Mouse (Mus musculus): ENCODE measurements around the gene Fndc3b. TPM values are rescaled to one million over a fixed set of nuclear protein-coding genes. Genes with fewer than 3 reads are reported as not detected.

Gene Fndc3b
- polyA plus RNA-seq, 1 experiment from 2014 or later: 20.3 TPM

GRCm38 (mm10) chr3:27523176-27523936 is 187.8 kb downstream of the Fndc3b start:
- Histone ChIP-seq H3K27ac (no peak overlapping the region), H3K4me2 (no peak overlapping the region), H3K4me1 (replicated peaks) (peaks cover 28% of the 10 kb centered on the region), H3K27me3 (peaks cover 6% of the 10 kb centered on the region), H3K9ac (replicated peaks) (no peak overlapping the region), H3K4me3 (replicated peaks) (no peak overlapping the region), H3K9me3 (no peaks in the 10 kb centered on the region), H3K36me3 (peaks cover 6% of the 10 kb centered on the region; the same call in 1 of the 2 replicates)
- ATAC-seq (ENCODE audit: insufficient number of reproducible peaks, insufficient read depth, low FRiP score, low TSS enrichment, low read depth): no peak
- 80% methylated on average over 12 of the region's 12 CpGs for WGBS

- Histone ChIP-seq H3K36me3 (no peaks in the 10 kb centered on the region), H3K27me3 (peaks cover 6% of the 10 kb centered on the region), H3K4me1 (replicated peaks) (peaks cover 39% of the 10 kb centered on the region), H3K27ac (no peak overlapping the region), H3K4me3 (replicated peaks) (no peak overlapping the region), H3K9me3 (no peaks in the 10 kb centered on the region), H3K4me2 (no peak overlapping the region), H3K9ac (replicated peaks) (no peak overlapping the region)
- no peak for ATAC-seq (ENCODE audit: insufficient number of reproducible peaks, insufficient read depth, low FRiP score, low TSS enrichment, low read depth)
- WGBS: 27% methylated on average over 6 of the region's 6 CpGs
Measured at GRCm38 (mm10) chr3:27520391-27520790, 190.7 kb downstream of the Fndc3b start.

- H3K27ac ChIP-seq: no peak overlapping the region
- no peak overlapping the region for H3K4me2 ChIP-seq
- H3K4me3 ChIP-seq (replicated peaks): no peak overlapping the region
- 94% methylated on average over 6 of the region's 6 CpGs for WGBS
- ATAC-seq (ENCODE audit: insufficient number of reproducible peaks, insufficient read depth, low FRiP score, low TSS enrichment, low read depth): no peak
- no peaks in the 10 kb centered on the region for H3K9me3 ChIP-seq
- peaks cover 31% of the 10 kb centered on the region for H3K4me1 ChIP-seq (replicated peaks)
- no peaks in the 10 kb centered on the region for H3K36me3 ChIP-seq
- peaks cover 6% of the 10 kb centered on the region for H3K27me3 ChIP-seq
- no peak overlapping the region for H3K9ac ChIP-seq (replicated peaks)
Measured at GRCm38 (mm10) chr3:27519481-27519880, 191.6 kb downstream of the Fndc3b start.

- no peak overlapping the region for H3K4me2 ChIP-seq
- ATAC-seq (ENCODE audit: insufficient number of reproducible peaks, insufficient read depth, low FRiP score, low TSS enrichment, low read depth): no peak
- no peak overlapping the region for H3K9ac ChIP-seq (replicated peaks)
- no peaks in the 10 kb centered on the region for H3K36me3 ChIP-seq
- no peak overlapping the region for H3K27ac ChIP-seq
- H3K27me3 ChIP-seq: peaks cover 6% of the 10 kb centered on the region
- WGBS: 92% methylated on average over 9 of the region's 9 CpGs
- H3K4me1 ChIP-seq (replicated peaks): peaks cover 31% of the 10 kb centered on the region
- no peaks in the 10 kb centered on the region for H3K9me3 ChIP-seq
- H3K4me3 ChIP-seq (replicated peaks): no peak overlapping the region
Measured at GRCm38 (mm10) chr3:27518935-27519334, 192.2 kb downstream of the Fndc3b start.

- Histone ChIP-seq H3K27ac (no peak overlapping the region), H3K4me2 (no peak overlapping the region), H3K4me3 (replicated peaks) (no peak overlapping the region), H3K36me3 (no peaks in the 10 kb centered on the region; the same call in 1 of the 2 replicates), H3K27me3 (peaks cover 6% of the 10 kb centered on the region), H3K9me3 (no peaks in the 10 kb centered on the region), H3K4me1 (replicated peaks) (peaks cover 26% of the 10 kb centered on the region), H3K9ac (replicated peaks) (no peak overlapping the region)
- no peak for ATAC-seq (ENCODE audit: insufficient number of reproducible peaks, insufficient read depth, low FRiP score, low TSS enrichment, low read depth)
- 46% methylated on average over 5 of the region's 5 CpGs for WGBS
Measured at GRCm38 (mm10) chr3:27516536-27516935, 194.6 kb downstream of the Fndc3b start.

- 77% methylated on average over 10 of the region's 10 CpGs for WGBS
- ATAC-seq (ENCODE audit: insufficient number of reproducible peaks, insufficient read depth, low FRiP score, low TSS enrichment, low read depth): no peak
- H3K36me3 ChIP-seq: peaks cover 17% of the 10 kb centered on the region
- H3K4me3 ChIP-seq (replicated peaks): no peak overlapping the region
- H3K4me1 ChIP-seq (replicated peaks): peaks cover 5% of the 10 kb centered on the region; the same call in 1 of the 2 replicates
- H3K4me2 ChIP-seq: no peak overlapping the region
- no peak overlapping the region for H3K27ac ChIP-seq
- H3K9me3 ChIP-seq: no peaks in the 10 kb centered on the region
- no peak overlapping the region for H3K9ac ChIP-seq (replicated peaks)
- H3K27me3 ChIP-seq: no peaks in the 10 kb centered on the region
Measured at GRCm38 (mm10) chr3:27511765-27512164, 199.3 kb downstream of the Fndc3b start.

GRCm38 (mm10) chr3:27506886-27507285 is 204.2 kb downstream of the Fndc3b start:
- H3K36me3 ChIP-seq: peaks cover 36% of the 10 kb centered on the region

GRCm38 (mm10) chr3:27505582-27505981 is 205.5 kb downstream of the Fndc3b start:
- Histone ChIP-seq H3K4me3 (replicated peaks) (no peak overlapping the region), H3K9ac (replicated peaks) (no peak overlapping the region), H3K27ac (no peak overlapping the region), H3K27me3 (no peaks in the 10 kb centered on the region), H3K36me3 (peaks cover 48% of the 10 kb centered on the region), H3K9me3 (no peaks in the 10 kb centered on the region), H3K4me1 (replicated peaks) (no peaks in the 10 kb centered on the region), H3K4me2 (no peak overlapping the region)
- WGBS: 92% methylated on average over 3 of the region's 3 CpGs
- ATAC-seq (ENCODE audit: insufficient number of reproducible peaks, insufficient read depth, low FRiP score, low TSS enrichment, low read depth): no peak

More at GRCm38 (mm10) chr3:27506886-27507285, 204.2 kb downstream of the Fndc3b start:
- H3K4me2 ChIP-seq: no peak overlapping the region
- H3K27ac ChIP-seq: no peak overlapping the region
- no peaks in the 10 kb centered on the region for H3K9me3 ChIP-seq
- H3K27me3 ChIP-seq: no peaks in the 10 kb centered on the region
- ATAC-seq (ENCODE audit: insufficient number of reproducible peaks, insufficient read depth, low FRiP score, low TSS enrichment, low read depth): no peak
- no peaks in the 10 kb centered on the region for H3K4me1 ChIP-seq (replicated peaks)
- 79% methylated on average over 3 of the region's 3 CpGs for WGBS
- H3K9ac ChIP-seq (replicated peaks): no peak overlapping the region
- H3K4me3 ChIP-seq (replicated peaks): no peak overlapping the region

GRCm38 (mm10) chr3:27503279-27504038 is 207.6 kb downstream of the Fndc3b start:
- Histone ChIP-seq H3K9ac (replicated peaks) (no peak overlapping the region), H3K4me1 (replicated peaks) (no peaks in the 10 kb centered on the region), H3K4me3 (replicated peaks) (no peak overlapping the region), H3K36me3 (peaks cover 58% of the 10 kb centered on the region), H3K27ac (no peak overlapping the region), H3K27me3 (no peaks in the 10 kb centered on the region), H3K9me3 (no peaks in the 10 kb centered on the region), H3K4me2 (no peak overlapping the region)
- WGBS: 83% methylated on average over 7 of the region's 7 CpGs
- ATAC-seq (ENCODE audit: insufficient number of reproducible peaks, insufficient read depth, low FRiP score, low TSS enrichment, low read depth): no peak

- no peak for ATAC-seq (ENCODE audit: insufficient number of reproducible peaks, insufficient read depth, low FRiP score, low TSS enrichment, low read depth)
- H3K4me1 ChIP-seq (replicated peaks): no peaks in the 10 kb centered on the region
- no peak overlapping the region for H3K4me2 ChIP-seq
- no peak overlapping the region for H3K27ac ChIP-seq
- peaks cover 57% of the 10 kb centered on the region for H3K36me3 ChIP-seq
- 88% methylated on average over 14 of the region's 14 CpGs for WGBS
- no peak overlapping the region for H3K4me3 ChIP-seq (replicated peaks)
- H3K9me3 ChIP-seq: no peaks in the 10 kb centered on the region
- no peak overlapping the region for H3K9ac ChIP-seq (replicated peaks)
- H3K27me3 ChIP-seq: no peaks in the 10 kb centered on the region
Measured at GRCm38 (mm10) chr3:27495296-27496073, 215.6 kb downstream of the Fndc3b start.

- Histone ChIP-seq H3K36me3 (peaks cover 49% of the 10 kb centered on the region), H3K4me1 (replicated peaks) (no peaks in the 10 kb centered on the region), H3K9me3 (no peaks in the 10 kb centered on the region), H3K27ac (no peak overlapping the region), H3K9ac (replicated peaks) (no peak overlapping the region), H3K4me2 (no peak overlapping the region), H3K27me3 (no peaks in the 10 kb centered on the region), H3K4me3 (replicated peaks) (no peak overlapping the region)
- ATAC-seq (ENCODE audit: insufficient number of reproducible peaks, insufficient read depth, low FRiP score, low TSS enrichment, low read depth): no peak
- WGBS: 87% methylated on average over 6 of the region's 6 CpGs
Measured at GRCm38 (mm10) chr3:27494698-27495097, 216.4 kb downstream of the Fndc3b start.
